Mouse (Mus musculus) bone marrow, adult 2 months (tissue): ENCODE measurements around the gene Tekt3.

Experiments used
- CTCF ChIP-seq: fragments of 200-500 bp; IDR thresholded peaks from 2 replicates; pipeline ENCODE4 v1.5.1; 2011; ENCODE audit warnings: low read length, control low read depth; ENCODE audit not compliant: control insufficient read depth, insufficient read depth
- POLR2A ChIP-seq: fragments of 200-500 bp; IDR thresholded peaks from 2 replicates; pipeline ENCODE4 v1.6.1; 2011; ENCODE audit warnings: low read depth, mild to moderate bottlenecking, control low read depth, low read length, borderline replicate concordance; ENCODE audit not compliant: control insufficient read depth

GRCm38 (mm10) chr11:63128784-63129183 lies 67.3 kb downstream of the Tekt3 start, which contains the start of gene Pmp22:
- no peak for TF ChIP-seq CTCF
- TF ChIP-seq POLR2A, result no peak
